Mouse (Mus musculus) testis, adult 2 months (tissue): ENCODE data around the gene Dbn1.

ENCODE experiments used
- CTCF ChIP-seq: fragments of 200-500 bp; IDR thresholded peaks from 2 replicates; pipeline ENCODE4 v1.5.1; 2012; ENCODE audit warnings: low read depth, mild to moderate bottlenecking, inconsistent platforms, low read length, moderate library complexity; ENCODE audit not compliant: control insufficient read depth, insufficient read depth, insufficient replicate concordance
- POLR2A ChIP-seq: fragments of 200-500 bp; IDR thresholded peaks from 2 replicates; pipeline ENCODE4 v1.6.1; 2012; ENCODE audit warnings: low read depth, mild to moderate bottlenecking, inconsistent platforms, low read length, moderate library complexity; ENCODE audit not compliant: control insufficient read depth

DNA sequence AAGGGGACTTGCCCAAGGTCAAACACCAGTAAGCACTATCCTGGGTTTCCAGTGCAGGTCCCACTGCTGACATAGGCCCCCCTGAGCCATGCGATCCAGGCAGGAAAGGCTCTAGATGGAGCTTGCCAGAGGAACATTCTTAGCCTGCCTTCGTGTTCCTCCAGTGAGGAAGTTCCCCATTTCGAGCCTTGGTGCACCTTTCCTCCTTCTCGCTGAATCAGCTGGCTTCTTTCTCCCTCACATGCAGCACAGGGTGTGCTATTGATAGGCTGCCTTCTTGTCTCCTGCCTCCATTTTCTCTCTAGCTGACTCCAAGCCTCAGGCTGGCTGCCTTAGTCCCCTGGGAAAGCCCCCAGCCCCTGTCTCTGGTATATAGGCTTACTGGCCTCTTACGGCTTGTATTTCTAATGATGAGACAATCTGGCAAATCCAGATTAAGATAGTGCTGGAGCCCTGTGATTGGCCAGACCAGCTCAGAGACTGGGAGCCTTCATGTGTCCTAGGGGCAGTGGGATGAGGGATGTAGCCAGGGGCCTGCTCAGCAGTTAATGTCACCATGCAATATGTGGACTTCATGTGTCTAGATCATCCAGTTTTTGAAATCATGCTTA lies 22.0 kb downstream of the Dbn1 start:
- no peak for TF ChIP-seq CTCF
- no peak for TF ChIP-seq POLR2A
